Mouse (Mus musculus) midbrain, embryonic 10.5 days (tissue): ENCODE data around the gene Pola2. TPM values are rescaled to one million over a fixed set of nuclear protein-coding genes. Genes with fewer than 3 reads are reported as not detected.

Experiments
- DNase-seq: peaks from one replicate; pipeline ENCODE4 v3.0.0-alpha.2; 2017; ENCODE audit warnings: low spot score
- H3K27ac ChIP-seq: fragments of 300-500 bp; sonication (generic); replicated peaks from 2 replicates; pipeline ENCODE4 v1.5.1; 2016; ENCODE audit warnings: mild to moderate bottlenecking
- H3K27me3 ChIP-seq: fragments of 300-500 bp; sonication (generic); 2 replicates; pipeline ENCODE4 v1.6.1; 2016; ENCODE audit warnings: low read depth, mild to moderate bottlenecking; ENCODE audit not compliant: poor library complexity, severe bottlenecking
- H3K36me3 ChIP-seq: fragments of 300-500 bp; sonication (generic); 2 replicates; pipeline ENCODE4 v1.6.1; 2016; ENCODE audit warnings: mild to moderate bottlenecking, moderate library complexity
- H3K4me1 ChIP-seq: fragments of 300-500 bp; sonication (generic); 2 replicates; pipeline ENCODE4 v1.6.1; 2016
- H3K4me3 ChIP-seq: fragments of 300-500 bp; sonication (generic); 2 replicates; pipeline ENCODE4 v1.5.1; 2016; ENCODE audit warnings: mild to moderate bottlenecking, moderate library complexity
- H3K9me3 ChIP-seq: fragments of 300-500 bp; sonication (generic); replicated peaks from 2 replicates; pipeline ENCODE4 v1.6.1; 2016; ENCODE audit warnings: mild to moderate bottlenecking
- WGBS: fragments of 180-500 bp; shearing (Covaris S2); methylation state at CpG from one replicate; pipeline ENCODE4 v1.1.7; 2016; 5-methylcytosine and 5-hydroxymethylcytosine counted together
- polyA plus RNA-seq: library from polyadenylated mRNA; unstranded; fragments of >200 nt; fragmentation: Nextera tagmentation; extraction: Ambion mirVana; gene quantifications from 2 replicates; pipeline ENCODE4 v1.2.1, GENCODE M21; 2016

Gene Pola2
- polyA plus RNA-seq, 1 experiment from 2014 or later, result 110 TPM

GRCm38 (mm10) chr19:5988815-5989452 is 24.9 kb upstream of the Pola2 start:
- peak overlapping the region; percentile 36 for H3K4me3 ChIP-seq
- H3K36me3 ChIP-seq, result no peaks in the 10 kb centered on the region
- 10% methylated on average over 13 of the region's 13 CpGs for WGBS
- H3K27ac ChIP-seq, result peak overlapping the region; percentile 87
- peaks cover 29% of the 10 kb centered on the region for H3K4me1 ChIP-seq
- no peaks in the 10 kb centered on the region for H3K9me3 ChIP-seq
- no peaks in the 10 kb centered on the region for H3K27me3 ChIP-seq
- DNase-seq, result peak; percentile 85

- Histone ChIP-seq H3K4me1 (peaks cover 29% of the 10 kb centered on the region), H3K9me3 (no peaks in the 10 kb centered on the region), H3K27ac (peak overlapping the region; percentile 87), H3K4me3 (no peak overlapping the region), H3K36me3 (no peaks in the 10 kb centered on the region), H3K27me3 (no peaks in the 10 kb centered on the region)
- DNase-seq, result no peak
- WGBS, result 73% methylated on average over 5 of the region's 5 CpGs
These were observed 24.2 kb upstream of the Pola2 start for GRCm38 (mm10) chr19:5988027-5988814.

DNA sequence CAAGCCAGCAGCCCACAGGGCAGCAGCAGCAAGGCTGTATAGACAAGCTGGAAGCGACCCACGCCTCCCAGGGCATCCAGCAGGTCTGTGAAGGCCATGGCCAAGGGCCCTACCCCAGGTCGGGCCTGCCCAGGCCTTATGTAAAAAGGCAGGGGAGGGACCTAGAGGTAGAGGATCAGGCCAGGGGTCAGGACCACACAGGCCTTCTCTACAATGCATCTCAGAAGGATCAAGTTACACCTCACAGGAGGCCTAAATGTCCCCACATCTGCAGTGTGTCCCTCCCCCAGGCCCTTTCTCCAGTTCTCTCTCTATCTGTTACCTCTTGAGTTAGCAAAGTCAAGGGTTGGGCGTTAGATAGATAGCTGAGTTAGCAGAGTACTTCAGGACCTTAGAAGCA is 22.0 kb upstream of the Pola2 start, which contains the start of gene Slc22a20:
Slc22a20 (minus strand) TSS at position 101 of the 400 bp plus-strand sequence.
- no peak for DNase-seq
- no peak within 1 kb of the TSS for H3K4me3 ChIP-seq
- 48% methylated on average over 4 of the region's 4 CpGs for WGBS
- H3K9me3 ChIP-seq, result no peaks in the 10 kb centered on the region
- H3K27ac ChIP-seq, result no peak within 1 kb of the TSS
- no peaks in the 10 kb centered on the region for H3K27me3 ChIP-seq
- peaks cover 29% of the 10 kb centered on the region for H3K4me1 ChIP-seq
- no peaks in the 10 kb centered on the region for H3K36me3 ChIP-seq

GRCm38 (mm10) chr19:5980477-5980876 is 16.5 kb upstream of the Pola2 start:
- no peaks in the 10 kb centered on the region for H3K27me3 ChIP-seq
- H3K9me3 ChIP-seq, result no peaks in the 10 kb centered on the region
- WGBS, result 87% methylated on average over 9 of the region's 9 CpGs
- H3K36me3 ChIP-seq, result no peaks in the 10 kb centered on the region
- H3K4me3 ChIP-seq, result no peak overlapping the region
- no peak for DNase-seq
- no peak overlapping the region for H3K27ac ChIP-seq
- H3K4me1 ChIP-seq, result no peaks in the 10 kb centered on the region

GRCm38 (mm10) chr19:5977717-5978116 is 13.7 kb upstream of the Pola2 start:
- no peak overlapping the region for H3K27ac ChIP-seq

GRCm38 (mm10) chr19:5975676-5976075 is 11.7 kb upstream of the Pola2 start:
- no peaks in the 10 kb centered on the region for H3K9me3 ChIP-seq
- no peak overlapping the region for H3K4me3 ChIP-seq
- no peaks in the 10 kb centered on the region for H3K27me3 ChIP-seq
- no peak for DNase-seq
- 85% methylated on average over 4 of the region's 4 CpGs for WGBS
- H3K36me3 ChIP-seq, result no peaks in the 10 kb centered on the region
- H3K4me1 ChIP-seq, result no peaks in the 10 kb centered on the region
- H3K27ac ChIP-seq, result no peak overlapping the region

More at GRCm38 (mm10) chr19:5977717-5978116, 13.7 kb upstream of the Pola2 start:
- Histone ChIP-seq H3K36me3 (no peaks in the 10 kb centered on the region), H3K4me3 (no peak overlapping the region), H3K27me3 (no peaks in the 10 kb centered on the region), H3K9me3 (no peaks in the 10 kb centered on the region), H3K4me1 (no peaks in the 10 kb centered on the region)
- DNase-seq, result no peak
- 76% methylated on average over 3 of the region's 3 CpGs for WGBS

DNA sequence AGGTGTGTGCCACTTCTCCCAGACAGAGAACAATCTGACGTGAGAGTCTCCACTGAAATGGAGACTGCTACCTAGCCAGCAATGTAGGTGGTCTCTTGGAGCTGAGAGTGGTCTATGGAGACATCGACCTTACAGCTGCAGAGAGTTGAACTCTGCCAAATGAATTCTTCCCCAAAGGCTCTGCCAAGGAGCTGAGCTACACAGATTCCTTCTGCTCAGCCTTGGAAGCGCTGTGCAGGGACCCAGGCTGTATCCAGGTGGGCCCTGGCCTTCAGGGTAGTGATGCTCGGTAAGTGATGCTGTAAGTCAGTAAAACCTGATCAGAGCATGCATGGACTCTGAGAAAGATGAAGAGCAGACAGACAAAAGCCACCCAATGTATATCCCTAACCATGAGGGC is 11.1 kb upstream of the Pola2 start:
- H3K9me3 ChIP-seq, result no peaks in the 10 kb centered on the region
- no peak overlapping the region for H3K27ac ChIP-seq
- 76% methylated on average over 4 of the region's 4 CpGs for WGBS
- no peak for DNase-seq
- no peaks in the 10 kb centered on the region for H3K27me3 ChIP-seq
- H3K36me3 ChIP-seq, result no peaks in the 10 kb centered on the region
- H3K4me1 ChIP-seq, result no peaks in the 10 kb centered on the region
- H3K4me3 ChIP-seq, result no peak overlapping the region

- Histone ChIP-seq H3K4me1 (peaks cover 23% of the 10 kb centered on the region), H3K36me3 (no peaks in the 10 kb centered on the region), H3K27me3 (no peaks in the 10 kb centered on the region), H3K4me3 (no peak overlapping the region), H3K9me3 (no peaks in the 10 kb centered on the region), H3K27ac (no peak overlapping the region)
- 88% methylated on average over 10 of the region's 10 CpGs for WGBS
- DNase-seq, result no peak
These were observed 3.7 kb upstream of the Pola2 start for GRCm38 (mm10) chr19:5967664-5968063.

- Histone ChIP-seq H3K36me3 (peaks cover under 1% of the 10 kb centered on the region; the same call in 1 of the 2 replicates), H3K4me3 (no peak overlapping the region), H3K9me3 (no peaks in the 10 kb centered on the region), H3K4me1 (peaks cover 28% of the 10 kb centered on the region), H3K27ac (0 out of 2 replicates have a peak overlapping the region, but pooled peaks have one; percentile 1), H3K27me3 (no peaks in the 10 kb centered on the region)
- no peak for DNase-seq
- 74% methylated on average over 6 of the region's 6 CpGs for WGBS
These were observed 2.8 kb upstream of the Pola2 start for GRCm38 (mm10) chr19:5966786-5967185.

GRCm38 (mm10) chr19:5965910-5966309 is 1.9 kb upstream of the Pola2 start:
- H3K27ac ChIP-seq, result no peak overlapping the region
- no peak overlapping the region for H3K4me3 ChIP-seq
- H3K4me1 ChIP-seq, result peaks cover 37% of the 10 kb centered on the region
- DNase-seq, result no peak
- peaks cover 9% of the 10 kb centered on the region for H3K36me3 ChIP-seq
- no peaks in the 10 kb centered on the region for H3K27me3 ChIP-seq
- H3K9me3 ChIP-seq, result no peaks in the 10 kb centered on the region
- WGBS, result 94% methylated on average over 2 of the region's 2 CpGs

- DNase-seq, result peak; percentile 80
- Histone ChIP-seq H3K27me3 (no peaks in the 10 kb centered on the region), H3K4me1 (peaks cover 37% of the 10 kb centered on the region), H3K36me3 (peaks cover 16% of the 10 kb centered on the region), H3K27ac (no peak overlapping the region), H3K9me3 (no peaks in the 10 kb centered on the region), H3K4me3 (peak overlapping the region; percentile 66; the same call in 1 of the 2 replicates)
- WGBS, result 10% methylated on average over 4 of the region's 4 CpGs
These were observed 1.3 kb upstream of the Pola2 start for GRCm38 (mm10) chr19:5965280-5965679.

GRCm38 (mm10) chr19:5964804-5965203 is 802 bp upstream of the Pola2 start:
- no peaks in the 10 kb centered on the region for H3K9me3 ChIP-seq
- H3K36me3 ChIP-seq, result peaks cover 20% of the 10 kb centered on the region
- WGBS, result 78% methylated on average over 2 of the region's 2 CpGs
- peak overlapping the region; percentile 33; the same call in 1 of the 2 replicates for H3K27ac ChIP-seq
- H3K4me1 ChIP-seq, result peaks cover 37% of the 10 kb centered on the region
- peak overlapping the region; percentile 66 for H3K4me3 ChIP-seq
- DNase-seq, result no peak
- no peaks in the 10 kb centered on the region for H3K27me3 ChIP-seq

DNA sequence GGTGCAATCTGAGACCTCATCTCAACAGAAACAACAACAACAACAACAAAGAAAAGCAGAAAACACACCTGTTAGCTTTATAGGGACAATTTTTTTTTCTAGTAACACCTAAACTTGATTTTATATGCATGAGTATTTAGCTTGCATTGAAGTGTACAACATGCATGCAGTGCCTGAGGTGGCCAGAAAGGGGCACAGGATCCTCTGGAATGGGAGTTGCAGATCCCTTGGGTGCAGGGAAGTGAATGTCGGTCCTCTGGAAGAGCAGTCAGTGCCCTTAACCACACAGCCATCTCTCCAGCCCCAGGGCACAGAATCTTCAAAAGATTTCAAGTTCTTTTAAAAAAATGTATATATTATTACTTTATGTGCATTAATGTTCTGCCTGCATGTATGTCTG is 1.4 kb downstream of the Pola2 start:
- Histone ChIP-seq H3K4me3 (peak overlapping the region; percentile 66), H3K36me3 (peaks cover 42% of the 10 kb centered on the region), H3K4me1 (peaks cover 37% of the 10 kb centered on the region), H3K27ac (no peak overlapping the region), H3K27me3 (no peaks in the 10 kb centered on the region), H3K9me3 (no peaks in the 10 kb centered on the region)
- 47% methylated on average over 1 of the region's 1 CpGs for WGBS
- no peak for DNase-seq
